Mouse (Mus musculus) lung, adult 2 months (tissue): ENCODE data around the gene C8b. TPM values are rescaled to one million over a fixed set of nuclear protein-coding genes. Genes with fewer than 3 reads are reported as not detected.

Experiments
- DNase-seq: peaks from one replicate; pipeline ENCODE4 v3.0.0; 2022
- H3K4me1 ChIP-seq: fragments of 200-500 bp; 2 replicates; pipeline ENCODE4 v1.6.1; 2011; ENCODE audit warnings: low read length; ENCODE audit not compliant: control insufficient read depth, insufficient read depth
- H3K4me3 ChIP-seq: fragments of 200-500 bp; replicated peaks from 2 replicates; pipeline ENCODE3; 2011; ENCODE audit warnings: low read depth, mild to moderate bottlenecking, control low read depth, low read length; ENCODE audit errors: extremely low read depth
- CTCF ChIP-seq: fragments of 200-500 bp; IDR thresholded peaks from 2 replicates; pipeline ENCODE4 v1.5.1; 2011; ENCODE audit warnings: mild to moderate bottlenecking, low read length, control low read depth; ENCODE audit not compliant: insufficient read depth
- POLR2A ChIP-seq: fragments of 200-500 bp; IDR thresholded peaks from 2 replicates; pipeline ENCODE4 v1.6.1; 2011; ENCODE audit warnings: low read depth, mild to moderate bottlenecking, control low read depth, low read length, borderline replicate concordance; ENCODE audit errors: extremely low read depth
- whole genome bisulfite sequencing: fragments of 180-500 bp; shearing (Covaris S2); methylation state at CpG from one replicate; pipeline ENCODE4 v1.1.7; 2018; 5-methylcytosine and 5-hydroxymethylcytosine counted together
- polyA plus RNA-seq: library from polyadenylated mRNA; depleted of rRNA; stranded (reverse); fragments of >200 nt; gene quantifications from 2 replicates; pipeline ENCODE4 v1.2.3, GENCODE M21; 2012

The C8b gene
- polyA plus RNA-seq, 1 experiment: not detected

DNA sequence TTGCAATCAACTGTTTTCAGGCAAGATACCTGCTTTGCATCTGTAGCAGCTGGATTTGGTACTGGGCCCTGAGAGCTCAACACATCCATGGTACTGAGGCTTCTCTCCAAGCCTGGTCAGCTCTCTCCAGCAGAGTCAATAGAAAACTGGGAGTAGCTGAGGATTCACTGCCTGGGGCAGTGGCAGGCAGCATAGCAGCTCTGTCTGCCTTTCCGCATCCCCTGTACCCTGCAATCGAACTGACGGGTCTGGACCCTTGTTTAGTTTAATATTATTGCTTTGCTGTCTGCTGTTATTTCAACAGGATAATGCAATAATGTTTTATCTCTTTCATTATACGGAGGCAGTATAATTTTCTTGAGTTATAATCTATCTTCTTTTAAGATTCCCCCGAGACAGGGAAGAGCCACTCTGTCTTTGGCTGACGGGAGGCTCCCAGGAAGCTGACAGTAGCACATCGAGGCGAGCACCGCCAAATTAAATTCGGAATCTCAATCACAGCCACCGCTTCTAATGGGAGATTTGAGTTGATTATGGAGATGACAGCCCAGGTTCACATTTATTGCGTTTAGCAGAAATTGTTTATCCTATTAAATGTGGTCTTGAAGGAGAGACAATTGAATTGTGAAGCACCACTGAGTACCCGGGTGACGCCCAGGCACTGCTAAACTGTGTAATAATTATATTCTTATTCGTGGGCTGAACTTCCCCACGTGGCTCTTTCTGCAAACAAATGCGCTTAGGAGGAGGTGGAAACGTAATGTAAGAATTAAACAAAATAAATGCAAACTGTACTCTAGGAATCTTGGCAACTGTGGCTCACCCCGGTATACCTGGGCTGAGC lies 39.5 kb downstream of the C8b start:
- 74% methylated on average over 19 of the region's 19 CpGs for WGBS
- TF ChIP-seq POLR2A (no peak), CTCF (no peak)
- no peak for DNase-seq
- no peaks in the 10 kb centered on the region for H3K4me1 ChIP-seq
- no peak overlapping the region for H3K4me3 ChIP-seq

DNA sequence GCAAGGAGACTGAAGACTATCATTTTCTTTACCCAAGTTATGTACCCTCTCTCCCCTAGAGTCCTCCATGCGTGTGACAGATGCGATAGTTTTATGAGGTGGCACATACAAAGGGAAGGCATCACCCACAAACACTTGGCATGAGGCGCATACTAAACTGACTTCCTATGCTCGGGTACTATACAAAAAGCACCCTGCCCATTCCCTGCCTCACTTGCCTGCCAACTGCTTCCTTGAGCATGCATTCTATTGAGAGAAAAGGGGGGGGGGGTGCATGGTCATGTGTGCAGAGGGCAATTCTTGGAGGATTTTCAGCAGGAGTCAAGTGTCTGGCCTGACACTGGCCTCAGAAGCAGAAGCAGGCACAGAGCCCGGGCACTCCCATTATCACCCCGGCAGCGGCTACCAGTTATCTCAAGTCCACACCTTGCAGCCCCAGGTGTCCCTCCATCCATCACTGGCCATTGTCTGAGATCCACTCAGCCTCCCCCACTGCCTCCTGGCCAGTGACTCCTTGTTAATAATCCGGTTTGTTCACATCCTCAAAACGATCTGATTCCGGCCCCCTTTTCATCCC lies 44.7 kb downstream of the C8b start:
- TF ChIP-seq CTCF: no peak
- no peak for TF ChIP-seq POLR2A
- H3K4me1 ChIP-seq: no peaks in the 10 kb centered on the region
- DNase-seq: no peak
- 40% methylated on average over 10 of the region's 10 CpGs for WGBS
- no peak overlapping the region for H3K4me3 ChIP-seq

DNA sequence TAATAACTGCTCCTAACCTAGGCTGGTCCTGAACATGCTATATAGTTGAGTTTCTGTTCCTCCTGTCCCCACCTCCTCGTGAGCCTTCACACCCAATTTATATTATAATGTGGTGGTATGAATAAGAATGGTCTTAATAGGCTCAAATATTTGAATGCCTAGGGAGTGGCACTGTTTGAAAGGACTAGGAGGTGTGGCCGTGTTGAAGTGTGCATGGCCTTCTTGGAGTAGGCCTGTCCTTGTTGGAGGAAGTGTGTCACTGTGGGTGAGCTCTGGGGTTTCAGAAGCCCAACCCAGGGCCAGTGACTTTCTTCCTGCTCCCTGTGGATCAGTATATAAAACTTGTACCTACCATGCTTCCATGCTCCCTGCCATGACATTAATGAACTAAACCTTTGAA lies 47.5 kb downstream of the C8b start:
- no peak for DNase-seq
- TF ChIP-seq POLR2A (no peak), CTCF (no peak)
- no peak overlapping the region for H3K4me3 ChIP-seq
- WGBS: 69% methylated on average over 2 of the region's 2 CpGs
- no peaks in the 10 kb centered on the region for H3K4me1 ChIP-seq

DNA sequence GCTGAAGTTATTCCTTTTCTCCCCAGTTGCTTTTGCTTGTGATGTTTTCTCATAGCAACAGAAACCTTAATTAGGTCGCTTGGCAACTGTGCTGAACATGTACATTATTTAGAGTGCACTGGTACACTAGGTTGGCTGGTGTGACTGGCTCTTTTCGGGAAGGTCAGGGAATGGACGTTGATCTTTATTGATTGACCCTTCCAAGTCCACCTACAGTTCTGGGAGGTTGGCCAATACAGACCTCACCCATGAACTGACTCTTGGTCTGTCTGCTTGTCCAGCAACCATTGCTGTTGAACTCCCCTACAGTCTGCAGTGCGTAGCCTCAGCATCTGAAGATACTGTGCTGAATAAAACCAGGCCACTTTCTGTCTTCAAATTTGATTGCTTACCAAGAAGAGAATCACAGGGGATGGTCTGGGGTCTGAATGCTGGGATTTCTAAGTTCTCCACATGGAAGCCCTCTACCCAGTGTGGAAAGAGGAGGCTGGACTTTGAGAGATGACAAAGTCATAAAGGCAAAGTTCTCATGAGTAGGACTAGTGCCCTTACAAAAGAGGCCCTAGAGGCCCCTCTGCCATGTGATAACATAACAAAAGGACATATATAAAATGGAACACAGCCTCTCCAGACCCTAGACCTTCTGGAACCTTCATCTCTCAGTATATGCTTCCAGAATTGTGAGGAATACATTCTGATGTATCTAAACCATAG lies 50.6 kb downstream of the C8b start:
- no peak for TF ChIP-seq POLR2A
- TF ChIP-seq CTCF: no peak
- no peak overlapping the region for H3K4me3 ChIP-seq
- DNase-seq: no peak
- WGBS: 80% methylated on average over 4 of the region's 4 CpGs
- no peaks in the 10 kb centered on the region for H3K4me1 ChIP-seq

DNA sequence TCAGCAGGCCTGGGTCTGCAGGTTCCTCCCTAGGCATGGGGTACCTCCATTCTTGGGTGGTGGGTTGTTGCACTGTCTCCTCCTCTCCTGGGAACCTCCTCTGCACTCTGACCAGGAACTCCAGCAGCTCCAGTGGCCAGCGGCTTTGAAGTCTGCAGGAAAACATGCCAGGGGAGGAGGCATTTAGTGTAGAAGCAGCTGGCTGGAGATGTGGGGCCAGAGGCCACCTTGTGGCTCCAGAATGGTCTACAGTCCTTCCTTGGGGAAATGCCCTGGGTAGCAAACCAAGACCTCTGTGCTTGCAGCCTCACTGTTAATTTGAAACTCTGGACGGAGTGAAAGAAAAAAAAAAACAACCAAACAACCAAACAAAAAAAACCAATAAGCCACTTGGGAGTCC lies 51.4 kb downstream of the C8b start:
- 44% methylated on average over 2 of the region's 2 CpGs for WGBS
- DNase-seq: no peak
- Histone ChIP-seq H3K4me3 (no peak overlapping the region), H3K4me1 (no peaks in the 10 kb centered on the region)
- TF ChIP-seq CTCF (no peak), POLR2A (no peak)

DNA sequence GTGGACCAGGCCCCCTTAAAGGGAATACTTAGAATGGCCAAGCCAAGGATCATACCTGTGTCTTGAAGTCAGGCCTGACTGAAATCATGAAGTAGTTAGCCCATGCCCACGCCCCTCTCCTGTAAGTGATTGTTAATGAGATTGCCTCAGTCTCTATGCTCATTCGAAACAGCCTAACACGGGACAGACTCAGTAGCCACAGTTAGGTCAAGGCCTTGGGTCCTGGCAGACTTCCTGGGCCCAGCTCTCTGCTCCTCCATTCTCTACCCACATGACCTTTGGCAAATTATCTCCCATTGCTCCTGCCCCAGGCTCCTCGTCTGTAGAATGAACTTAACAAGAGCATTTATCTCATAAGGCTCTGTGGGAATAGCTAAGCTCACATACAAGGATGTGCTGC lies 52.9 kb downstream of the C8b start:
- no peak overlapping the region for H3K4me3 ChIP-seq
- 66% methylated on average over 4 of the region's 4 CpGs for WGBS
- no peaks in the 10 kb centered on the region for H3K4me1 ChIP-seq
- DNase-seq: no peak
- no peak for TF ChIP-seq CTCF
- no peak for TF ChIP-seq POLR2A

DNA sequence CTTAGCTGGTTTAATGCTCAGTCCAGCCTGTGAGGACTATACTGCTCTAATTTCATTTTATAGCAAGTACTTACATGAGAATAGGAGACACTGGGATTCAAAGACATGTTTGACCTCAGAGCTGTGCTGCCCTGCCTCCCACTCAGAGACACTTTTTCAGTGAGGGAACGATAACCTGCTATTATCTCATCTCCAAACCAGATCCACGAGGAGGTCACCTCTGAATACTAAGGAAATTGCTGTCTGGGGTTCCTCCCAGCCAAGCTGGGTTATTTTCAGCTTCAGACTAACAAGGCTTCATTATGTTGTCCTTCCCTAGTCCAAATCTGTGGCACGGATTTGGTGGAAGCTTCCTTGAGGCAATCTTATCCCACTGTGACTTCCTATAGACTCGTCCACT lies 53.8 kb downstream of the C8b start:
- 42% methylated on average over 4 of the region's 4 CpGs for WGBS
- TF ChIP-seq CTCF (no peak), POLR2A (no peak)
- no peaks in the 10 kb centered on the region for H3K4me1 ChIP-seq
- DNase-seq: no peak
- H3K4me3 ChIP-seq: no peak overlapping the region

DNA sequence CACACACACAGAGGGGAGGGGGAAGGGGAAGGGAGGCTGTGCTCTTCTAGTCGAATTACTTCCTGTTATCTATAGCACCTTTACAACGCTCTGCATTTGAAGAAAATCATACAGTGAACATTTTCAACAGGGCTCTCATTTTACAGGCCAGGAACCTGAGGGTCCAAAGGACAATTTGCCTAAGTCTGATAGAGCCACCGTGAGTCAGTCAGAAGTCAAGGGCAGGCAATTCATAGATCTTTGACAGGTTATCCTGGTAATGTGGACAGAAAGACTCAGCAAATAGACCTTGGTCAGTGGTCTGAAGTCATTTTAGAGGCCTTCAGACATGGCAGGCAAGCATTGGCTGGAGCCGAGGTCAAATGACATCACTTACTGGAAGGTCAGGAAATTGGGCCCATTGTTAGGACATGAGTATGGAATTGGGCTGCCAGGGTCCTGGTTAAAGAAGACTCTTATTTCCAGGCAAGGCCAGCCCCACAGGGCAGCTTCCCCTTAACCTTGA lies 57.5 kb downstream of the C8b start:
- Histone ChIP-seq H3K4me1 (no peaks in the 10 kb centered on the region), H3K4me3 (no peak overlapping the region)
- TF ChIP-seq CTCF (no peak), POLR2A (no peak)
- 59% methylated on average over 4 of the region's 4 CpGs for WGBS
- DNase-seq: no peak

DNA sequence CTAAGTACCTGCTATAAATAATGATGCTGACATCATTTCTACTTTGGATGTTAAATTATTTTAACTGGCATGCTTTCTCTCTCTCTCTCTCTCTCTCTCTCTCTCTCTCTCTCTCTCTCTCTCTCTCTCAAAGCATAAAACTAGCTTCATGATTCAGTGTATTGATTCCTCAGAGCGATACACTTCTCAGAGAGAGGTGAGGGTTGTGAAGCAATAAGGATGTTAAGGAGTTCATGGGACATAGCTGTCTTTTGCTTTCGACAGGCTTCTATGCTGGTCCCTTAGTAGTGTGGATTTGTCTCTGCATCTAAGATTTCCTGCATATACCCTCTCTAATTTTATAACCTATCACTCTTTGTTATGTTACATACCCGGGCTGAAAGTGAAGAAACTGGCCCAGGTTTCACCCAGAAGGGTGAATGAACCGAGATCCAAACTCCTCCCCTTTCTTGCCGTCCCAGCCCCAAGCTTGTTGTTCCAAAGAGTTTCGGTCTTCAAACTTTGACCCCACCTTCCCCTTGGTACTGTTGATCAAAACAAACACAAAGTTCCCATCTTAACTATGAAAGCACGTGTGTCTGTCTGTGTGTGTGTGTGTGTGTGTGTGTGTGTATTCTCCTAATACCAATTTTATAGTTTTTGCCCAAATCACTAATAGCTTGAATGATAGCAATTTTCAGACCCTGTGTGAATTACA lies 58.4 kb downstream of the C8b start:
- no peak for DNase-seq
- 51% methylated on average over 7 of the region's 7 CpGs for WGBS
- no peak overlapping the region for H3K4me3 ChIP-seq
- no peaks in the 10 kb centered on the region for H3K4me1 ChIP-seq
- TF ChIP-seq POLR2A: no peak
- TF ChIP-seq CTCF: no peak
